31 mouse cellular contexts compared by ENCODE assay signal in genomic region chr14:48625331-48625694, GRCm38 (mm10). TPM values are rescaled to one million over a fixed set of nuclear protein-coding genes. Genes with fewer than 3 reads are reported as not detected.
DNase-seq lines count a peak whose midpoint lies in the region; ATAC-seq lines count a peak whose summit lies in the region.
"Had no signal": no experiment of that assay in that cellular context is flagged by ENCODE, and none has a peak within 500 bp of the region (broad histone marks: within the 10 kb centered on the region; RNA-seq: fewer than 3 reads in every experiment).

No protein-coding gene starts in this region.

- peaks cover 4% of the 10 kb centered on the region for H3K4me1 ChIP-seq in heart, embryonic 15.5 days (replicated peaks)
- H3K4me1 ChIP-seq in limb, embryonic 15.5 days: peaks cover 7% of the 10 kb centered on the region
- H3K4me1 ChIP-seq in limb, embryonic 10.5 days: no peaks in the 10 kb centered on the region
- H3K4me1 ChIP-seq: liver, embryonic 12.5 days had no signal

- no peak for DNase-seq in heart, postnatal 36 days
- DNase-seq in limb, embryonic 10.5 days (ENCODE audit: low spot score): no peak
- DNase-seq in ES-CJ7 (ENCODE audit: low read depth, low spot score) (peak; percentile 37), R1 (ENCODE audit: low read depth, low spot score) (peak; percentile 37)
- DNase-seq: B cell, adult 2 months; liver, postnatal 0 days; right cerebral cortex, postnatal 14 days; thymus, postnatal 4 days had no signal

- H3K36me3 ChIP-seq in heart, embryonic 15.5 days: no peaks in the 10 kb centered on the region
- no peaks in the 10 kb centered on the region for H3K36me3 ChIP-seq in limb, embryonic 15.5 days
- no peaks in the 10 kb centered on the region for H3K36me3 ChIP-seq in limb, embryonic 10.5 days
- H3K36me3 ChIP-seq: heart, embryonic 12.5 days; hindbrain, embryonic 13.5 days; intestine, embryonic 15.5 days; limb, embryonic 13.5 days; liver, embryonic 12.5 days; midbrain, embryonic 10.5 days had no signal

- H3K27me3 ChIP-seq in heart, embryonic 15.5 days: no peaks in the 10 kb centered on the region
- no peaks in the 10 kb centered on the region for H3K27me3 ChIP-seq in limb, embryonic 15.5 days
- no peaks in the 10 kb centered on the region for H3K27me3 ChIP-seq in limb, embryonic 10.5 days (ENCODE audit: low read depth, poor library complexity, severe bottlenecking)
- H3K27me3 ChIP-seq: heart, embryonic 12.5 days; hindbrain, embryonic 13.5 days; intestine, embryonic 15.5 days; limb, embryonic 13.5 days; liver, embryonic 12.5 days had no signal

- H3K9me3 ChIP-seq in heart, embryonic 15.5 days (replicated peaks): no peaks in the 10 kb centered on the region
- H3K9me3 ChIP-seq in limb, embryonic 15.5 days: no peaks in the 10 kb centered on the region
- no peaks in the 10 kb centered on the region for H3K9me3 ChIP-seq in limb, embryonic 10.5 days (replicated peaks)
- H3K9me3 ChIP-seq: heart, embryonic 12.5 days; hindbrain, embryonic 13.5 days; intestine, embryonic 15.5 days; limb, embryonic 13.5 days; liver, embryonic 12.5 days; midbrain, embryonic 10.5 days had no signal

- H3K4me3 ChIP-seq in heart, embryonic 15.5 days: no peak overlapping the region
- H3K4me3 ChIP-seq in limb, embryonic 15.5 days: no peak overlapping the region
- no peak overlapping the region for H3K4me3 ChIP-seq in limb, embryonic 10.5 days
- H3K4me3 ChIP-seq: heart, embryonic 12.5 days; hindbrain, embryonic 13.5 days; intestine, embryonic 15.5 days; layer of hippocampus, adult 2 months; left cerebral cortex, adult 2 months; limb, embryonic 13.5 days; liver, embryonic 12.5 days; midbrain, embryonic 10.5 days had no signal

- intact Hi-C loops in heart, postnatal 36 days (cut with DNase I): no loop called here

- no peak overlapping the region for H3K9ac ChIP-seq in heart, embryonic 15.5 days
- no peak overlapping the region for H3K9ac ChIP-seq in limb, embryonic 15.5 days
- H3K9ac ChIP-seq: heart, embryonic 12.5 days; hindbrain, embryonic 13.5 days; intestine, embryonic 15.5 days; limb, embryonic 13.5 days; liver, embryonic 12.5 days; liver, postnatal 0 days had no signal

- no peak overlapping the region for H3K27ac ChIP-seq in heart, embryonic 15.5 days
- H3K27ac ChIP-seq in limb, embryonic 15.5 days: no peak overlapping the region
- no peak overlapping the region for H3K27ac ChIP-seq in limb, embryonic 10.5 days
- H3K27ac ChIP-seq: hindbrain, embryonic 13.5 days; intestine, embryonic 15.5 days; layer of hippocampus, adult 2 months; left cerebral cortex, adult 2 months; limb, embryonic 13.5 days; liver, embryonic 12.5 days; midbrain, embryonic 10.5 days had no signal

- 0 out of 2 replicates have a peak, but pooled peaks have one; percentile 31 for ATAC-seq in heart, embryonic 15.5 days (replicated peaks; ENCODE audit: insufficient number of reproducible peaks, insufficient read depth, low FRiP score, low read depth)
- ATAC-seq in limb, embryonic 15.5 days (ENCODE audit: insufficient number of reproducible peaks, low FRiP score, low TSS enrichment, low read depth): peak; percentile 61; the same call in 1 of the 2 replicates
- ATAC-seq: intestine, embryonic 15.5 days; liver, embryonic 12.5 days; liver, postnatal 0 days had no signal

- no peak overlapping the region for H3K4me2 ChIP-seq in heart, embryonic 15.5 days
- H3K4me2 ChIP-seq in limb, embryonic 15.5 days: no peak overlapping the region
- H3K4me2 ChIP-seq: heart, embryonic 12.5 days; hindbrain, embryonic 13.5 days; intestine, embryonic 15.5 days; limb, embryonic 13.5 days; liver, embryonic 12.5 days had no signal

- 55% methylated on average over 6 of the region's 6 CpGs for WGBS in heart, embryonic 15.5 days
- WGBS in limb, embryonic 15.5 days: 61% methylated on average over 6 of the region's 6 CpGs
- 82% methylated on average over 6 of the region's 6 CpGs for WGBS in limb, embryonic 10.5 days

RNA-seq across cellular contexts. Expression of gene Otx2, which starts 48.3 kb away (rescaled TPM):
- not detected in 2 replicates for polyA plus RNA-seq in heart, embryonic 15.5 days (2015; fragmentation: Nextera tagmentation; extraction: Ambion mirVana)
- not detected for total RNA-seq in heart, postnatal 36 days (2021)
- not detected in 2 replicates for polyA plus RNA-seq in limb, embryonic 15.5 days (2015; fragmentation: Nextera tagmentation; extraction: Ambion mirVana)
- polyA plus RNA-seq in limb, embryonic 10.5 days (2016; fragmentation: Nextera tagmentation; extraction: Ambion mirVana): 0.06 TPM in 1 of 2 replicates, not detected in the other
- total RNA-seq: adrenal gland, postnatal 10 days; gastrocnemius, postnatal 14 days; granulocyte monocyte progenitor cell, adult 5-6 weeks; heart, postnatal 10 days; megakaryocyte progenitor cell, adult 5-6 weeks; monocyte, adult 5-6 weeks had no signal
- polyA plus RNA-seq: kidney, adult 2 months; kidney, embryonic 16.5 days; limb, embryonic 13.5 days; liver, embryonic 12.5 days; liver, postnatal 0 days; neural tube, embryonic 14.5 days; small intestine, adult 2 months; stomach, embryonic 14.5 days; testis, adult 2 months; thymus, postnatal 0 days had no signal

Comparison
In these comparisons a context has a peak if more than half of its experiments do, and no peak if none do; other contexts are left out.
1. DNase-seq: peak in ES-CJ7 (single experiment) and R1 (single experiment); none in heart, postnatal 36 days (0 of 2) and limb, embryonic 10.5 days (single experiment).